Mouse (Mus musculus): ENCODE data around the gene Nt5dc3.

DNA sequence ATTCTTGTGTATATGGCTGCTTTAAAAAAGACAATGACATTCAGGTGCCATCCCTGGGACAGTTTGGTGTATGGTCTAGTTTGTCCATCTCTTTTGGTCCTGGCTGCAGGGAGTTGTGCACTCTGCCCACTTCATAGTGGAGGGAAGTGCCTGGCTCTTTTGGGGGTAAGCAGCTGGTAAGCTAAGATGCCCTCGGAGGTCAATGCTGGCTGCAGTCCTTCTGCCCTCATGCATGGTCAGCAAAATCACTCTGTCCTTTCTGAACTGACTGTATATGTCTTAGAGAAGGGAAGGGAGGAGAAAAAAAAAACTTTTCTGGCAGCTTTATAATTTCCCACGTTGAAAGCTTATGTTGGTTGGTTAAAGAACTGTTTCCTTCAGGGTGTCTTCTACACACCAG, 6.6 kb downstream of the Nt5dc3 start:
- TF ChIP-seq CTCF (IDR thresholded peaks at IDR 0.05; ENCODE audit: low read depth, low read length) (no peak), POLR2A (IDR thresholded peaks at IDR 0.05; ENCODE audit: extremely low read depth, insufficient read depth, low read length) (no peak)

Measured in liver, adult 2 months (tissue).